Mouse (Mus musculus) midbrain, embryonic 16.5 days (tissue): ENCODE data around the gene Pde6c. TPM values are rescaled to one million over a fixed set of nuclear protein-coding genes. Genes with fewer than 3 reads are reported as not detected.
A peak's percentile ranks its signal among the peaks of the same experiment; 100 is the strongest.

Source experiments
- ATAC-seq: fragments of 200-750 bp; cut with Nextera tagmentation; 2 replicates; pipeline ENCODE4 v1.8.0; 2017; ENCODE audit warnings: moderate TSS enrichment
- H3K27ac ChIP-seq: fragments of 300-500 bp; sonication (generic); 2 replicates; pipeline ENCODE4 v1.5.1; 2014; ENCODE audit warnings: mild to moderate bottlenecking, low read length, mixed read lengths
- H3K27me3 ChIP-seq: fragments of 300-500 bp; sonication (generic); 2 replicates; pipeline ENCODE4 v1.6.1; 2014; ENCODE audit warnings: low read depth, low read length, mixed read lengths; ENCODE audit not compliant: control insufficient read depth, insufficient read depth
- H3K36me3 ChIP-seq: fragments of 300-500 bp; sonication (generic); 2 replicates; pipeline ENCODE4 v1.6.1; 2014; ENCODE audit warnings: mild to moderate bottlenecking, low read length, moderate library complexity, mixed read lengths; ENCODE audit not compliant: control insufficient read depth, insufficient read depth
- H3K4me1 ChIP-seq: fragments of 300-500 bp; sonication (generic); 2 replicates; pipeline ENCODE4 v1.6.1; 2014; ENCODE audit warnings: mild to moderate bottlenecking, low read length, mixed read lengths; ENCODE audit not compliant: control insufficient read depth, insufficient read depth
- H3K4me2 ChIP-seq: fragments of 300-500 bp; sonication (generic); 2 replicates; pipeline ENCODE4 v1.6.1; 2014; ENCODE audit warnings: mild to moderate bottlenecking, low read length, mixed read lengths
- H3K4me3 ChIP-seq: fragments of 300-500 bp; sonication (generic); 2 replicates; pipeline ENCODE4 v1.5.1; 2014; ENCODE audit warnings: low read depth, mild to moderate bottlenecking, low read length, moderate library complexity, mixed read lengths
- H3K9ac ChIP-seq: fragments of 300-500 bp; sonication (generic); 2 replicates; pipeline ENCODE4 v1.6.1; 2014; ENCODE audit warnings: low read depth, low read length, mixed read lengths
- H3K9me3 ChIP-seq: fragments of 300-500 bp; sonication (generic); replicated peaks from 2 replicates; pipeline ENCODE4 v1.6.1; 2014; ENCODE audit warnings: mild to moderate bottlenecking, low read length, mixed read lengths; ENCODE audit not compliant: control insufficient read depth, poor library complexity, severe bottlenecking
- WGBS: fragments of 180-500 bp; shearing (Covaris S2); extraction: QIAGEN DNeasy Blood & Tissue Kit; methylation state at CpG from one replicate; pipeline ENCODE4 v1.1.7; 2014; 5-methylcytosine and 5-hydroxymethylcytosine counted together
- polyA plus RNA-seq: library from polyadenylated mRNA; unstranded; fragments of >200 nt; fragmentation: Nextera tagmentation; extraction: Ambion mirVana; gene quantifications from 2 replicates; pipeline ENCODE4 v1.2.1, GENCODE M21; 2015

Pde6c gene
- polyA plus RNA-seq, 1 experiment from 2014 or later: not detected

- H3K4me2 ChIP-seq: peak within 1 kb of the TSS; percentile 82
- H3K27me3 ChIP-seq: peaks cover 10% of the 10 kb centered on the region
- peak within 1 kb of the TSS; percentile 64 for H3K9ac ChIP-seq
- no peak within 1 kb of the TSS for H3K27ac ChIP-seq
- peak within 1 kb of the TSS; percentile 65 for H3K4me3 ChIP-seq
- no peak for ATAC-seq
- H3K9me3 ChIP-seq: no peaks in the 10 kb centered on the region
- H3K36me3 ChIP-seq: no peaks in the 10 kb centered on the region
- H3K4me1 ChIP-seq: no peaks in the 10 kb centered on the region
- WGBS: 72% methylated on average over 6 of the region's 6 CpGs
Observed at GRCm38 (mm10) chr19:38125219-38125610, 7.4 kb upstream of the Pde6c start, which contains the start of gene Rbp4. TSS of gene Rbp4 (minus strand) at chr19:38125281.

DNA sequence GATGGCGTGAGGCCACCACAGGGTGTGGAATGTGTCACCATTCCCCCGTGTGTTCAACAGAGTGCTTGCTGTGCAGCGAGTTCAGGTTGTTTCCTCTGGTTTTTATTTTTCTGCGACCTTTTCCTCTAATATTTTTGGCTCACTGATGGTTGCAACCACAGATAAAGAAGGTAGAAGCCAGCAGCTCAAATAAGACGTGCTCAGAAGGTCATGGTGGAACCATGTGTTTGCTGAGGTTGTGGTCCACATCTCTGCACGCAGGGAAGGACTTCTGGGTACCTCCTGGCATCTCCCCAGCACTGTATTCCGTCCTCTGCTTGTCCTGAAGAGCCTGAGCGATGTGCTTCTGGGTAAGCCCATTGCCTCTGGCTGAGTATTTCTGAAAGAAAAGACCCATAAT, 5.9 kb upstream of the Pde6c start:
- Histone ChIP-seq H3K36me3 (no peaks in the 10 kb centered on the region), H3K4me2 (no peak overlapping the region), H3K9me3 (no peaks in the 10 kb centered on the region), H3K4me3 (no peak overlapping the region), H3K9ac (no peak overlapping the region), H3K27ac (no peak overlapping the region), H3K27me3 (peaks cover 10% of the 10 kb centered on the region), H3K4me1 (no peaks in the 10 kb centered on the region)
- no peak for ATAC-seq
- WGBS: 75% methylated on average over 8 of the region's 8 CpGs

DNA sequence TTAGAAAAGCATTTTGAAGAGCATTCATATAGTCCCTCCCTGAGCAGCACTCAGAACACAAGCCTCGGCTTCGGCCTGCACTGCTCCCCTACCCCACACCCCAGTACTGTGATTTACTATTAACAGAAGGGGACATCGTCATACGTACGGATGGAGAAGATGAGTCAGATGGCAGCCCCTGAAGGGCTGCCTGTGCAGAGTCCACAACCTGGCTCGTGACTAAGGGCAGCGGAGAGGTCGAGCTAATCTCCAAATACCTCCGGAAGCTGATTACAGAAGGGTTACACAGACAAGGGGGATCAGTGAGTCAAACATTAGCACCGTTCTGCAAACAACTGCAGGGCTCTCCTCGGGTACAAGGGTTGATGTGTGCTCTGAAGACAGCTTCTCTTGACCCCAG, 1.4 kb downstream of the Pde6c start:
- H3K9ac ChIP-seq: no peak overlapping the region
- no peak for ATAC-seq
- no peak overlapping the region for H3K4me2 ChIP-seq
- H3K4me1 ChIP-seq: no peaks in the 10 kb centered on the region
- 64% methylated on average over 11 of the region's 11 CpGs for WGBS
- H3K4me3 ChIP-seq: no peak overlapping the region
- no peaks in the 10 kb centered on the region for H3K27me3 ChIP-seq
- no peaks in the 10 kb centered on the region for H3K36me3 ChIP-seq
- H3K9me3 ChIP-seq: no peaks in the 10 kb centered on the region
- no peak overlapping the region for H3K27ac ChIP-seq

- WGBS: 94% methylated on average over 6 of the region's 6 CpGs
- Histone ChIP-seq H3K4me2 (no peak overlapping the region), H3K27me3 (no peaks in the 10 kb centered on the region), H3K9me3 (no peaks in the 10 kb centered on the region), H3K9ac (no peak overlapping the region), H3K27ac (no peak overlapping the region), H3K4me3 (no peak overlapping the region), H3K4me1 (no peaks in the 10 kb centered on the region), H3K36me3 (no peaks in the 10 kb centered on the region)
- no peak for ATAC-seq
Observed at GRCm38 (mm10) chr19:38134806-38135205, 2.2 kb downstream of the Pde6c start.

DNA sequence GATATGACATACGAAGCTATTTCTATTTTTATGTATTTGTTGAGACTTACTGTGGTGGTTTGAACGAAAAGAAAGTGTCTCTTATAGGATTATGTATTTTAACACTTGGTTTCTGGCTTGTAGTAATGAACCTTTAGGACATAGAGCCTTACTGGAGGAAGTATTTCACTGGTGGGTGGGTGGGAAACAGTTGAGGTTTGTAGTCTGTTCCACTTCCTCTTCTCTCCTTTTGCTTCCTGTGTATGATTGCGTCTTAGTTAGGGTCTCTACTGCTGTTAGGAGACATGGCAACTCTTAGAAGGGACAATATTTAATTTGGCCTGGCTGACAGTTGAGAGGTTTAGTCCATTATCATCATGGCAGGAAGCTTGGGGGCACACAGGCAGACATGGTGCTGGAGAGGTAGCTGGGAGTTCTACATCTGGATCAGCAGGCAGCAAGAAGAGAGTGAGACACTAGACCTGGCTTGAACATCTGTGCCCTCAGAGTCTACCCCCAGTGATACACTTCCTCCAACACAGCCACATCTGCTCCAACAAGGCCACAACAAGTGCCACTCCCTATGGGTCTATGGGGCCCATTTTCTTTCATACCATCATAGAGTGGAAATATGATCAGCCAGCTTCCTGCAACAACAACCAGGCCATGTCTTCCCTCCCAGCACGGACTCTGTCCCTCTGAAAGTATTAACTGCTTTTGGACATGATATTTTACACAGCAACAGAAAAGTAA, 11.1 kb downstream of the Pde6c start:
- Histone ChIP-seq H3K9ac (no peak overlapping the region), H3K9me3 (no peaks in the 10 kb centered on the region), H3K4me1 (no peaks in the 10 kb centered on the region), H3K27me3 (no peaks in the 10 kb centered on the region), H3K36me3 (no peaks in the 10 kb centered on the region), H3K4me2 (no peak overlapping the region), H3K27ac (no peak overlapping the region), H3K4me3 (no peak overlapping the region)
- WGBS: 79% methylated on average over 4 of the region's 4 CpGs
- ATAC-seq: no peak

- Histone ChIP-seq H3K4me2 (no peak overlapping the region), H3K4me3 (no peak overlapping the region), H3K27me3 (no peaks in the 10 kb centered on the region), H3K27ac (no peak overlapping the region), H3K4me1 (no peaks in the 10 kb centered on the region), H3K36me3 (no peaks in the 10 kb centered on the region), H3K9ac (no peak overlapping the region), H3K9me3 (no peaks in the 10 kb centered on the region)
- WGBS: 100% methylated on average over 1 of the region's 1 CpGs
- ATAC-seq: no peak
Observed at GRCm38 (mm10) chr19:38156243-38156642, 23.7 kb downstream of the Pde6c start.

DNA sequence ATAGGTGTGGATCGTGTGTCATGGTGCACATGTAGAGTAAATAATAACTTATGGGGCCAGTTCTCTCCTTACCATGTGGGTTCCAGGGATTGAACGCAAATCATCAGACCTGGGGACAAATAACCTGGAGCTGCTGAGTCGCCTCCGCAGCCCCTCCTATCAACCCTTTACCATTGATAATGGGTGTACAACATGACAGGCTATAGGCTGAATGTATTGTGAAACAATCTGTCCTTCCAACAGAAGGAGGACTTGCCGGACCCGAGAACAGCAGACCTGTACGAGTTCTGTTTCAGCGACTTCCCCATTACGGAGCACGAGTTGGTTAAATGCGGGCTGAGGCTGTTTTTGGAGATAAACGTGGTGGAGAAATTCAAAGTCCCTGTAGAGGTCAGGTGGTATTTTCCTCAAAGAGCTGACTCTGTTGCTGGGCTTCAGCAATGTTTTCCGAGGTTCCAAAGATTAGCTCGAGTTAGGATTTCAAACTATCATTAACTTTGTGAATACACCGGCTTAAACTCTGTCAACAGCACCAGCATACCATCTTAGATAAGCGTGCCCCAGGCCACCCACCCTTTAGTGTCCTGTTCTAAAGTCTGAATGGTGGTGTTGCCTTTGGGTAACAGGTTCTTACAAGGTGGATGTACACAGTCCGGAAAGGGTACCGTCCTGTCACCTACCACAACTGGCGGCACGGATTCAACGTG, 29.2 kb downstream of the Pde6c start:
- Histone ChIP-seq H3K4me3 (no peak overlapping the region), H3K36me3 (no peaks in the 10 kb centered on the region), H3K9me3 (no peaks in the 10 kb centered on the region), H3K9ac (no peak overlapping the region), H3K27me3 (no peaks in the 10 kb centered on the region), H3K4me1 (no peaks in the 10 kb centered on the region), H3K4me2 (no peak overlapping the region), H3K27ac (no peak overlapping the region)
- no peak for ATAC-seq
- WGBS: 95% methylated on average over 21 of the region's 21 CpGs

DNA sequence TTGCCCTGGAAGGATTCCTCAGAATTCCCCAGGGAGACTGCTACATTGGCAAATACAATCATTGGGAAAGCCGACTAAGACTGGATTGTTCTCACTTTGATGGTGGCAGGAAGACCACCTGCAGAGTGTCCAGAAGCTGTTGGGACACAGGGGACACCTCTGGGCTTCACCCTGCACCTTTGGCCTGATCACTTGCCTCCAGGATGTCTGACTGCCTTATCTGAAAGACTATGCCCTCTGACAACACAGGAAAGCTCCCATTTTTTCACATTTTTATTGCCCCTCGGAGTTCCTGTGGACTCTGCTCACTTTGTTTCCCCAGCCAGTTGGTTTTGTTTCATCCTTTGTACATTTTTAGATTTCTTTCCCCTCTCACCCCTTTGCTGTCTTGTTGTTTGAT, 32.1 kb downstream of the Pde6c start:
- no peaks in the 10 kb centered on the region for H3K36me3 ChIP-seq
- 50% methylated on average over 2 of the region's 2 CpGs for WGBS
- ATAC-seq: no peak
- no peak overlapping the region for H3K4me3 ChIP-seq
- no peak overlapping the region for H3K4me2 ChIP-seq
- no peak overlapping the region for H3K27ac ChIP-seq
- no peaks in the 10 kb centered on the region for H3K27me3 ChIP-seq
- no peaks in the 10 kb centered on the region for H3K4me1 ChIP-seq
- no peaks in the 10 kb centered on the region for H3K9me3 ChIP-seq
- no peak overlapping the region for H3K9ac ChIP-seq

DNA sequence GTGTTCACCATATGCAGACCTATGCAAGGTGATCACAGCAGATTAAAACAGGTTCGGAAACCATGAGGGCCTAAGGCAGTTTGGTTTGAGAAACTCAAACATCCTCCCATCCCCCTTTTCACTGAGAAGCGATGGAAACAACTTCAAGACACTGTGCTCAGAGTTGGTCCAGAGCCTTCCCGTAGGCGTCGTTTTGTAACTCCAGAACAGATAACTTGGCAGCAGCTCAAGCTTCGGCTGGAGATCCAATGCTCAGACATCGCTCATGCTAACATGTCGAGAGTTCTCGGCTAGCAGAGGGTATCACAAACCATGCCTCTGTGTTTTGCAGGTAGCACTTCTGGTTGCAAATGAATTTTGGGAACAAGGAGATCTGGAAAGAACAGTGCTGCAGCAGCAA, 47.1 kb downstream of the Pde6c start:
- Histone ChIP-seq H3K9me3 (no peaks in the 10 kb centered on the region), H3K4me3 (no peak overlapping the region), H3K36me3 (no peaks in the 10 kb centered on the region), H3K27me3 (no peaks in the 10 kb centered on the region), H3K9ac (no peak overlapping the region), H3K27ac (no peak overlapping the region), H3K4me2 (no peak overlapping the region), H3K4me1 (no peaks in the 10 kb centered on the region)
- 92% methylated on average over 9 of the region's 9 CpGs for WGBS
- ATAC-seq: no peak
